Mouse (Mus musculus) midbrain, postnatal 0 days (tissue): ENCODE data around the gene Slc25a27. TPM values are rescaled to one million over a fixed set of nuclear protein-coding genes. Genes with fewer than 3 reads are reported as not detected.

Experiments
- ATAC-seq: fragments of 200-750 bp; cut with Nextera tagmentation; 2 replicates; pipeline ENCODE4 v1.8.0; 2017; ENCODE audit warnings: moderate number of reproducible peaks, mild to moderate bottlenecking, moderate TSS enrichment, moderate library complexity; ENCODE audit not compliant: low FRiP score
- DNase-seq: peaks from one replicate; pipeline ENCODE4 v3.0.0-alpha.2; 2015; ENCODE audit warnings: low spot score
- H3K27ac ChIP-seq: fragments of 300-500 bp; sonication (generic); 2 replicates; pipeline ENCODE4 v1.5.1; 2014; ENCODE audit warnings: low read depth, mild to moderate bottlenecking, low read length, mixed read lengths
- H3K27me3 ChIP-seq: fragments of 300-500 bp; sonication (generic); 2 replicates; pipeline ENCODE4 v1.6.1; 2014; ENCODE audit warnings: low read length, control low read depth, mixed read lengths; ENCODE audit not compliant: insufficient read depth
- H3K36me3 ChIP-seq: fragments of 300-500 bp; sonication (generic); 2 replicates; pipeline ENCODE4 v1.6.1; 2014; ENCODE audit warnings: low read length, control low read depth, mixed read lengths; ENCODE audit not compliant: insufficient read depth
- H3K4me1 ChIP-seq: fragments of 300-500 bp; sonication (generic); 2 replicates; pipeline ENCODE4 v1.6.1; 2014; ENCODE audit warnings: mild to moderate bottlenecking, control low read depth, antibody characterized with exemption, low read length, mixed read lengths; ENCODE audit not compliant: insufficient read depth
- H3K4me2 ChIP-seq: fragments of 300-500 bp; sonication (generic); 2 replicates; pipeline ENCODE4 v1.6.1; 2014; ENCODE audit warnings: low read depth, mild to moderate bottlenecking, low read length, mixed read lengths; ENCODE audit not compliant: poor library complexity, severe bottlenecking
- H3K4me3 ChIP-seq: fragments of 300-500 bp; sonication (generic); 2 replicates; pipeline ENCODE4 v1.5.1; 2014; ENCODE audit warnings: low read depth, mild to moderate bottlenecking, low read length, moderate library complexity
- H3K9ac ChIP-seq: fragments of 300-500 bp; sonication (generic); replicated peaks from 2 replicates; pipeline ENCODE4 v1.6.1; 2014; ENCODE audit warnings: mild to moderate bottlenecking, low read length, moderate library complexity, mixed read lengths; ENCODE audit not compliant: poor library complexity, severe bottlenecking
- H3K9me3 ChIP-seq: fragments of 300-500 bp; sonication (generic); 2 replicates; pipeline ENCODE4 v1.6.1; 2016; ENCODE audit warnings: low read length, control low read depth
- CTCF ChIP-seq: IDR thresholded peaks from 2 replicates; pipeline ENCODE4 v1.5.1; 2016; ENCODE audit warnings: antibody characterized with exemption, mild to moderate bottlenecking
- WGBS: fragments of 180-500 bp; shearing (Covaris S2); extraction: QIAGEN DNeasy Blood & Tissue Kit; methylation state at CpG from one replicate; pipeline ENCODE4 v1.1.7; 2014; 5-methylcytosine and 5-hydroxymethylcytosine counted together
- polyA plus RNA-seq: library from polyadenylated mRNA; unstranded; fragments of >200 nt; fragmentation: Nextera tagmentation; extraction: Ambion mirVana; gene quantifications from 2 replicates; pipeline ENCODE4 v1.2.1, GENCODE M21; 2015
- total RNA-seq: library from RNA; depleted of rRNA; stranded (reverse); fragments of >200 nt; gene quantifications from 2 replicates; pipeline ENCODE4 v1.2.3, GENCODE M21; 2014

Slc25a27 gene
- total and polyA plus RNA-seq, 2 experiments from 2014 or later: 44.2 to 74.4 TPM

GRCm38 (mm10) chr17:43704216-43704930, 37.4 kb upstream of the Slc25a27 start:
- no peaks in the 10 kb centered on the region for H3K27me3 ChIP-seq
- no peak overlapping the region for H3K4me3 ChIP-seq
- H3K9me3 ChIP-seq: no peaks in the 10 kb centered on the region
- H3K27ac ChIP-seq: no peak overlapping the region
- TF ChIP-seq CTCF: no peak
- H3K4me2 ChIP-seq: no peak overlapping the region
- no peak for DNase-seq
- no peaks in the 10 kb centered on the region for H3K4me1 ChIP-seq
- H3K36me3 ChIP-seq: no peaks in the 10 kb centered on the region
- WGBS: 92% methylated on average over 12 of the region's 12 CpGs
- no peak for ATAC-seq
- H3K9ac ChIP-seq: no peak overlapping the region

- DNase-seq (peak; percentile 77), ATAC-seq (no peak)
- 72% methylated on average over 6 of the region's 6 CpGs for WGBS
- no peaks in the 10 kb centered on the region for H3K4me1 ChIP-seq
- H3K9ac ChIP-seq: no peak overlapping the region
- no peaks in the 10 kb centered on the region for H3K36me3 ChIP-seq
- no peaks in the 10 kb centered on the region for H3K9me3 ChIP-seq
- no peaks in the 10 kb centered on the region for H3K27me3 ChIP-seq
- no peak overlapping the region for H3K27ac ChIP-seq
- no peak overlapping the region for H3K4me2 ChIP-seq
- TF ChIP-seq CTCF: peak; percentile 86
- H3K4me3 ChIP-seq: no peak overlapping the region
These were observed 34.0 kb upstream of the Slc25a27 start for GRCm38 (mm10) chr17:43701060-43701459.

- peak; percentile 71 for ATAC-seq
- H3K9ac ChIP-seq: no peak overlapping the region
- H3K27me3 ChIP-seq: no peaks in the 10 kb centered on the region
- no peak overlapping the region for H3K27ac ChIP-seq
- WGBS: 28% methylated on average over 14 of the region's 14 CpGs
- TF ChIP-seq CTCF: peak; percentile 99
- no peaks in the 10 kb centered on the region for H3K36me3 ChIP-seq
- DNase-seq: peak; percentile 87
- no peaks in the 10 kb centered on the region for H3K9me3 ChIP-seq
- H3K4me2 ChIP-seq: peak overlapping the region; percentile 36
- H3K4me3 ChIP-seq: no peak overlapping the region
- no peaks in the 10 kb centered on the region for H3K4me1 ChIP-seq
These were observed 32.1 kb upstream of the Slc25a27 start for GRCm38 (mm10) chr17:43698997-43699649.

GRCm38 (mm10) chr17:43689591-43689990, 22.6 kb upstream of the Slc25a27 start:
- Histone ChIP-seq H3K9ac (no peak overlapping the region), H3K4me1 (no peaks in the 10 kb centered on the region), H3K9me3 (no peaks in the 10 kb centered on the region), H3K4me2 (no peak overlapping the region), H3K4me3 (no peak overlapping the region), H3K27me3 (no peaks in the 10 kb centered on the region), H3K27ac (no peak overlapping the region), H3K36me3 (no peaks in the 10 kb centered on the region)
- ATAC-seq (no peak), DNase-seq (no peak)
- TF ChIP-seq CTCF: peak; percentile 24; the same call in 1 of the 2 replicates
- WGBS: 84% methylated on average over 9 of the region's 9 CpGs

- H3K27me3 ChIP-seq: no peaks in the 10 kb centered on the region
- no peaks in the 10 kb centered on the region for H3K9me3 ChIP-seq
- H3K4me1 ChIP-seq: no peaks in the 10 kb centered on the region
- DNase-seq (no peak), ATAC-seq (no peak)
- no peaks in the 10 kb centered on the region for H3K36me3 ChIP-seq
- no peak overlapping the region for H3K4me2 ChIP-seq
- no peak overlapping the region for H3K9ac ChIP-seq
- WGBS: 84% methylated on average over 5 of the region's 5 CpGs
- H3K27ac ChIP-seq: no peak overlapping the region
- no peak for TF ChIP-seq CTCF
- no peak overlapping the region for H3K4me3 ChIP-seq
These were observed 17.6 kb upstream of the Slc25a27 start for GRCm38 (mm10) chr17:43684638-43685037.

- H3K27ac ChIP-seq: no peak overlapping the region
- H3K4me1 ChIP-seq: no peaks in the 10 kb centered on the region
- no peaks in the 10 kb centered on the region for H3K36me3 ChIP-seq
- 96% methylated on average over 6 of the region's 7 CpGs for WGBS
- H3K4me3 ChIP-seq: no peak overlapping the region
- no peaks in the 10 kb centered on the region for H3K27me3 ChIP-seq
- no peak for TF ChIP-seq CTCF
- no peak for ATAC-seq
- no peak overlapping the region for H3K9ac ChIP-seq
- H3K4me2 ChIP-seq: no peak overlapping the region
- no peaks in the 10 kb centered on the region for H3K9me3 ChIP-seq
- no peak for DNase-seq
These were observed 17.1 kb upstream of the Slc25a27 start for GRCm38 (mm10) chr17:43684086-43684485.
